Mouse (Mus musculus) cerebellum, adult 9-11 months (tissue): ENCODE data around the gene Ube2o.

Experiments used
- DNase-seq: peaks from one replicate; pipeline ENCODE4 v3.0.0; 2022

Ube2o gene

GRCm38 (mm10) chr11:116579280-116579679, 2.0 kb downstream of the Ube2o start:
- DNase-seq = no peak

- no peak for DNase-seq
These were observed 5.9 kb downstream of the Ube2o start for GRCm38 (mm10) chr11:116575396-116575795.

- no peak for DNase-seq
These were observed 6.3 kb downstream of the Ube2o start for GRCm38 (mm10) chr11:116574982-116575381.

- no peak for DNase-seq
These were observed 6.8 kb downstream of the Ube2o start for GRCm38 (mm10) chr11:116574486-116574885.

- DNase-seq = no peak
These were observed 8.3 kb downstream of the Ube2o start for GRCm38 (mm10) chr11:116572756-116573543.

GRCm38 (mm10) chr11:116571767-116572679, 9.2 kb downstream of the Ube2o start:
- peak; percentile 52 for DNase-seq

- no peak for DNase-seq
These were observed 10.4 kb downstream of the Ube2o start for GRCm38 (mm10) chr11:116570821-116571220.

GRCm38 (mm10) chr11:116567531-116567930, 13.7 kb downstream of the Ube2o start:
- no peak for DNase-seq

GRCm38 (mm10) chr11:116565283-116566041, 15.8 kb downstream of the Ube2o start:
- DNase-seq = no peak

- no peak for DNase-seq
These were observed 24.9 kb downstream of the Ube2o start for GRCm38 (mm10) chr11:116556308-116556707.

- DNase-seq = no peak
These were observed 25.7 kb downstream of the Ube2o start for GRCm38 (mm10) chr11:116555572-116555971.

- DNase-seq = no peak
These were observed 26.9 kb downstream of the Ube2o start for GRCm38 (mm10) chr11:116554171-116554878.

- DNase-seq = no peak
These were observed 29.1 kb downstream of the Ube2o start for GRCm38 (mm10) chr11:116552194-116552593.

GRCm38 (mm10) chr11:116550748-116551147, 30.5 kb downstream of the Ube2o start:
- DNase-seq = no peak

GRCm38 (mm10) chr11:116549273-116550038, 31.8 kb downstream of the Ube2o start:
- no peak for DNase-seq

- no peak for DNase-seq
These were observed 32.5 kb downstream of the Ube2o start for GRCm38 (mm10) chr11:116548780-116549179.

GRCm38 (mm10) chr11:116547296-116548060, 33.8 kb downstream of the Ube2o start:
- DNase-seq = peak; percentile 55

GRCm38 (mm10) chr11:116543110-116543509, 38.1 kb downstream of the Ube2o start:
- DNase-seq = no peak

- no peak for DNase-seq
These were observed 40.1 kb downstream of the Ube2o start for GRCm38 (mm10) chr11:116541183-116541582.

- no peak for DNase-seq
These were observed 43.0 kb downstream of the Ube2o start for GRCm38 (mm10) chr11:116538142-116538735.
